Mouse (Mus musculus) spleen, embryonic (tissue): Measurements from ENCODE around the gene Phlpp1.

Source experiments
- CTCF ChIA-PET: fragments of 350-600 bp; sonication (Branson Sonifier 250); formaldehyde crosslinking; loops from one replicate; lab custom pipeline; 2022; lab: Charles Lee

Phlpp1 gene

DNA sequence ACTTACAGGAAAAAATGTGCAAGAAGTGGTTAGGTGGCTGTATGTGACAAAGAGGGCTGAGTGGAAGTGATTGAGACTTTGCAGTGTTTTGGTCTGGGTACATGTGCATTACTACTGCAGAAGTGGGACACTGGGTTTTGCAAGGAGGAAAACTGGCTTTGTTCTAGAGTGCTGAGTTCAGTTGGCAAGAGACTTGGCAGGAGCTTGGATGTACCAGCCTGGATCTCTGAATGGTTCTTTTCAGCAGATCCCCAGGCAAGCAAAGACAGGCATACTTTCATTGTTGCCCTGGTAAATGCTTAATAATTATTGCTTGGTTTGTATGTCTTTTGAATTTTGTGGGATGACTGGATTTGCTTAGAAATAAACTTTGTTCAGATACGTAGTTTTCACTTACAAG lies 69.5 kb downstream of the Phlpp1 start:
- CTCF ChIA-PET, result no interaction called here

DNA sequence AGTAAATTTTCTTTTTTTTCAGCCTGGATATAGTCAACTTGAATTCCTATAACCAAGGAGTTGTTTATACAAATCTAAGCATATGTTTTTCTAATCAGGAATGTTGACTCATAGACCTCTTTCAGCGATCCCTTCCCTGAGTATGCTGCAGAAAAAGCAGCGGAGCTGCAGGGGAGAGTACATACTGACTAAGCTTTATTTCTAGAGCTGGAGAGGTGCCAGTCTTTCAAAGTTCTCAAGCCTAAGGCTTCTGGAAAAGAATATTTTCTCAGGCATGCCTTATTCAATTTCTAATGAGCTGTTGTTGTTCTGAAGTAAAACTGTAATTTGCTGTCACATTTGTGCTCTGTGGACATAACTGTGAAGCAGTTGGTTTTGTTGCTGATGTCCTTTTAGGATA lies 70.6 kb downstream of the Phlpp1 start:
- CTCF ChIA-PET, result no interaction called here

DNA sequence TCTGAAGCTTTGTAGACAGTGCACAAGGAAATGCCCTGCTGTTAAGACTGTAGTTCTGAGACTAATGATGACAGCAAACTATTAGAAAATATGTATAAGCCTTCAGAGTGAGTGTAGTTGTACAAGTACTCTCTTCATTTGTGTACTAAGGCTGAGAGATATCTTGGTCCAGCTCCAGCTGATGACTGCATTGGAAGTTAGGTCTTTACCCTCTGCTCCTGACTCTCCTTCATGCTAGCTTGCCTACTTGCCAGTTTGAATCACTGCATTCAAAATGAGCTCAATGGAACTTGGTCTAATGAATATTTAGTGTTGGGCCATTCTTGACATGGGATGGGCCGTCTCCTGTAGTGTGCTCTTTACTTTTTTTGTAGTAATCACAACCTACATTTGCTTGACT lies 71.8 kb downstream of the Phlpp1 start:
- CTCF ChIA-PET, result no interaction called here

DNA sequence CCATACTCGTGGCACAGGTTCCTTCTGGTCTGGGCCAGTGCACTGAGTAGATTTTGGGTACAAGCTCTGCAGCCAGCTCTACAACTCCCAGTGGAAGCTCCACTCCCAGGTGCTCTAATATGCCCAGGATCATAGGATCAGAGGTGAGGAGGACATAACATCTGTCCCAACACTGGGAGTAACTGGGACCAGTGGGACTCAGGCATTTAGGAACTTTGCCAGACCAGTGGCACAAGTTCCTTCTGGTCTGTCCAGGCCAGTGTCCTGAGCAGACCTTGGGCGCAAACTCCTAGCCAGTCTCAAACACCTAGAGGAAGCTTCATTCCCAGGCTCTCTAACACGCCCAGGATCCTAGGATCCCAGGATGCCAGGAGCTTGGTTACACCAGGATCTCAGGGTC lies 72.7 kb downstream of the Phlpp1 start:
- CTCF ChIA-PET, result no interaction called here

DNA sequence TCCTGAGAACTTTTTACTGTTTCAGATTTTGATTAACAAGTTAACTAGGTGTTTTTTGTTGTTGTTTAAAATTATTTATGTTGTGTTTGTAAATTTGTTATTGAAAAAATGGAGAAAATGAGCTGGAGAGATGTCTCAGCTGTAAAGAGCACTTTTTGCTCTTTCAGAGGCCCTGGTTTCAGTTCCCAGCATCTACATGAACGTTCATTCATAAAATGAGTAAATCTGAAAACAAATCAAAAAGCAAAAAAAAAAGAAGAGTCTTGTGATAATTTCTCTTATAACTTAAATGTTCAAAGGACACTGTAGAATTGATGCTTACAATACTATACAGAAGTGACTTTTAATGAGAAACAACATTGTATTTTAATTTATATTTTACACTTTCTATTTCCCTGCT lies 82.5 kb downstream of the Phlpp1 start:
- CTCF ChIA-PET, result no interaction called here

DNA sequence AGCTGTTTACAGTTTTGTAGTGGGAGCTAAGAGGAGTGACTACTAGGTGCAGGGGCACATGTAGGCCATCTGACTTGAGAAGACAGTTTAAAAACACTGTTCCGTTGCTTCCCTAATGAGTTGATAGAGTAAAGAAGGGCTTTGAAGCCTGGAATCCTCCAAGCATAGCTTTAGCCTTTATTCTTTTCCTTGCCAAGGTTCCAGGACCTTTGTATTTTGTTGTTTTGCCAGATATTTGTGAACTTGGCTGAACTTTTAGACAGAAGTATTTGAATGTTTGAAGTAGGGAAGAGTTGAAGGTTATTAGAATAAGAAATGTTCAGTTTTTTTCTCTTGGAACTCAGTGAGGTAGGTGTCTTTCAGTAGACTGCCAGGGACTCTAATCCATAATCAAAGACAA lies 85.6 kb downstream of the Phlpp1 start:
- CTCF ChIA-PET, result no interaction called here

DNA sequence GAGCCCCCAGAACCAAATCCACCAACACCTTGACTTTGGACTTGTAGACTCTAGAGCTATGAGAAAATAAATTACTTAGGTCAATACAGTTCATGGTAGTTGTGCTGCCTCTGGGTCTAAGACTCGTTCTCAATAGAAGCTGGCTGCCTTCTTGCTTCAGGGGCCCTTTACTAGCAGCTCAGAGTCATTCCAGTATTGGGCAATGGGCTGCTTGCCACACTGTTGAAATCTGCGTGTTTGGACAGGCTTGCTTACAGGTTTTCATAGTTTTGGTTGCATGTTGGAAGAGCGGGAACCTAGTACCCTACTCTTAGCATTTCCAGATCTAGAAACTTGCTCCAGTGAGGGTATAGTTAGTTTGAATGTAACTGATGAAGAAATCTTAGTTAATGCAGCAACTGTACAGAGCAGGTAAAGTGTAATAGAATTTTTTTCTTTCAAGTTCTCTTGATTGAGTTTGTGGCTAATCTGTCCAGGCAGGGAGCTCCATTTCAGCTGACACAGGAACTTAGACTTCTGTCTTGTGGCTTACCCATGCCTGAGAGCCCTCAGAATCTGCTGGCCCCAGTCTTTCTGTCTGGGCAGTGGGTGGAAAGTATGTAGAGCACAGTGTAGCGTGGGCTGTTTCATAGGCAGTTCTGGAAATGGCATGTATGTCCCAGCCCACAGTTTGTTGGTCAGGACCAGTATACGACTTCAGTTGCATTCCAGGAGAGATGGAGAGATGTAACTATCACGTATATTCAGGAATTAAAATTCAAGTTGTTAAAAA lies 96.7 kb downstream of the Phlpp1 start:
- CTCF ChIA-PET, result interaction anchor here (0.6 kb wide), 1 partner anchor 492 kb away, joined by 3 read pairs; no protein-coding TSS in a partner anchor

DNA sequence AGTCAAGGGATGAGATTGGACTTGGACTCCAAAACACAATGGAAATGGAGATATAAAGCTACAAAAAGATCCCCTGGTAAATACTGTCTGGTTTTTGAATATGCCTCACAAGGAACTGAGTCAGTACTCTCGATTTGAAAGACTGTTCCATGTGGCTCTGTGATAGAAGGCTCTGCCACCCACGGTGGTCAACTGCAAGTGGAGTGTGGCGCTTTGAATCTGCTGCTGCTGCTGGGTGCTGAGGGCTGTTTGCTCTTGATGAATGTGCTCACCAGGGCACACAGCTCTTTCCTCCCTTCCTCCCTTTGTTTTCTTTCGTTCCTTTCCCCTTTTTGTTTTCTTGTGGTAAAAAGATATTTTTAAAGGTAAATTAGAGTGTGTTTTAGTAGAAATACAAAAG lies 97.8 kb downstream of the Phlpp1 start:
- CTCF ChIA-PET, result interaction anchor here (0.5 kb wide), 1 partner anchor 53 kb away, joined by 3 read pairs; no protein-coding TSS in a partner anchor

DNA sequence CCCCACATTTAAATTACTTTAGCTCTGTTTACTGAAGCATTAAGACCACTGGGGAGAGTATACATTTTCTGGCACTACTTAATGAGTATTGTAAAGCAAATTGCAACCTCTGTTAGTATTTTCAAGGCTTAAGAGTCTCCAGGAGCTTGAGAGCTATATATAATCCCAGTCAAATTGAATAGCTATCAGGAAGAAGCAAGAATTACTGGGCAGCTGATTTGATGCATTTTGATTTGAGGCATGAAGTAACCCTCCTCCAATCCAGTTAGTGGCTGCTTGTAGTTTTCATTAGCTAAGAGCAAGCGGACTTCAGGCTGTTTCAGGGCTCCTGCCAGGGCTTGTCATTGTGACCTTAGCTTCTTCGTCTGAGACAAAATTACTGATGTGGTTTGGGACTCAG lies 101.4 kb downstream of the Phlpp1 start:
- CTCF ChIA-PET, result no interaction called here

DNA sequence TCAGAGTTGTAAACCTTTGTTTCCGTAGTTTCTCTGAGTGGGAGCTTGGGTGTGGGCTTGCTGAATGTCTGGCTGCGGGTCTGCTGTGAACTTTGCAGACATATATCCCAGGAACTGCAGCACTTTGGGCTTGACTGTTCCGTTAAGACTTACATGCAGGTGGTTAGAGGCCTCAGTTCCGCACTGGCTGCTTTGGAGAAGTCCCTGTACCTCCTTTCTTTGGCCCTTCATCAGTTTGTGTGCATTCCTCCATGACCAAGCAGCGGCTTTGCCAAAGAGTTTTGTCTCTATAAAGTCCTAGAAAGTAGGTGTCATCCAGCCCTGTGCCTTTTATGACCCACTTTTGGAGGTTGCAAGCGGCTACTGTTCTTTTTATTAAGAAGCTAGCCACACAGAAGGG lies 102.2 kb downstream of the Phlpp1 start:
- CTCF ChIA-PET, result no interaction called here

DNA sequence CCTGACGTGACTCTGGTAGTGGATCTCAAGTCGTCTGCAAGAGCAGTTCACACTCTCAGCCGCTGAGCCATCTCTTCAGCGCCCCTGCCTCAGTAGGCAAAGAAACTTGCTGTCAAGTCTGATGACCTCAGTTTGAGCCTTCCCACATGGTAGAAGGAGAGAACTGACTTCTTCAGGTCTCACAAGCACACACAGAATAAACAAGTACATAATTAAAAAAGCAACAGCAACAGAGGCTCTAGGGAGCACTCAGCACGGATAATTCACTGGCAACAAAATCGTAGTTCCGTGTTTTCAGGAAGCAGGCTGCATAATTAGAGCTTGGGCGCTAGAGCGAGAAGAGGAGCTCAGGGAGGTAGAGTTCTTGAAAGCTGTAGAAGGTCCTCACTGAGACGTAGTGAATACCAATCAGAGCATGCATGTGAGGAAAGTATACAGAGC lies 103.0 kb downstream of the Phlpp1 start:
- CTCF ChIA-PET, result no interaction called here

DNA sequence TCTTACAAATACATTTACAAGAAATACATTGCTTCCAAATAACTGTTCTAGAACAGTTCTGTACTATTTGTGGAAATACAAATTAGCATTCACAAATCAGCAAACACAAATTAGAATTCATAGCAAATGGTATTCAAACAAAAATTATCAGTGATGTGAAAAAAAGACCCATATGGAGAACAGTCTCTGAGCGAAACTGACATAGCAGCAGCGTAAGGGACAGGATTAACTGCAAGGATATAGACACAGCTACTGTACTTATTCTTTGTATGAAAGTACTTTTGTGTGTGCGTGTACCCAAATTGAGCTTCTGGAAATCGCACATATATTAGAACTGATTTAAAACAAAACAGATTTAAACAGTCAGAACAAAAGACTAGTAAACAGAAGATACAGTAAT lies 103.6 kb downstream of the Phlpp1 start:
- CTCF ChIA-PET, result no interaction called here

DNA sequence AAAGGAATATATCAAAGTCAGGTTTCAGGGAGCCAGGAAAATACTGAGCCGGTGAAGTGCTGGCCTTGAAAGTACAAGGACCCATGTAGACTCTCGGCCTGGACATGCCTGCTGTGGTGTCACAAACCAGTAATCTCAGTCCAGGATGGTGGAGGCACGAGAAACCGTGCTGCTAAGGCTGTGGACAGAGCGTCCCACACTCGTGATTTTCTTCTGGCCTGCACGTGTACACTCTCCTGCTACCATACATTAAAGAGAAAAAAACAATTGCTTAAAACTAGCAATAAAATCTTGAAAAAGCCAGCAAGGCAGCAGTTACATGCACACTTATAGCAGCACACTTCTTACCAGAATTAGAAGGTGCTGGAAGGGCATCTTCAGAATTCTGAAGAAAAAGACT lies 104.2 kb downstream of the Phlpp1 start:
- CTCF ChIA-PET, result no interaction called here

DNA sequence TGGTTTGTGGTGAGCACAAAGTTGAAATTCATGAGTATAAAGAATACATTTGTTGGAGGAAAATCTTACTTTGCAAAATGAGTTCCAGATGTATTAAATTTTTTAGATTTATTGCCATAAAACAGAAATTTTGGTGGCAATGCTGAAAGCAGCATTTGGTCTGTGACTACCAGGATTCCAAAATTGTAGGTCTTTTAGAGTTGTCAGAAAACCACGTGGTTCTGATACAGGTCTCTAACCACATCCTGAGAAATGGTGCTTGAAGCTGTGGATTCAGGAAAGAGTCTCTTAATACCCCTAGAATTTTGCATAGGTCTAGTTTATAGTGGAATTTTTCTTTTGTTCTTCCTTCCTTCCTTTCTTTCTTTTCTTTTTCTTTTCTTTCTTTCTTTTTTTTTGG lies 105.3 kb downstream of the Phlpp1 start:
- CTCF ChIA-PET, result no interaction called here

DNA sequence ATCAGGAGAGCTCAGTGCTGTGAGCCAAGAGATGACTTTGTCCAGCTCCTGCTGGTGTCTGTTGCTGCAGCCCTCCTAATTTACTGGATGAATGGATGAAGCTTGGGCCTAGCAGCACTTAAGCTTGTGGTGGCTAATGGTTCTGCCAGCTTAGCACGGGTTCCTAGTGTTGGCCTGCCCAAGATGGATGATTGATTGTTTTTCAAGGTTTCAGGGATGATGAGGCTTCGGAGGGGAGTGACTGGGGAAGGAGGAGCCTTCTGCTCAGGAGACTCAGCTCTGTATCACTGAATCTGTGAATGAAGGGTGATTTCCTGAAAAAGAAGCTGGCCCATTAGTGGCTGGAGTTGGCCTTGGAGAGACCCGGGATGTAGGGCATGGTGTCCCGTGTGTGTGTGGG lies 105.7 kb downstream of the Phlpp1 start:
- CTCF ChIA-PET, result no interaction called here

DNA sequence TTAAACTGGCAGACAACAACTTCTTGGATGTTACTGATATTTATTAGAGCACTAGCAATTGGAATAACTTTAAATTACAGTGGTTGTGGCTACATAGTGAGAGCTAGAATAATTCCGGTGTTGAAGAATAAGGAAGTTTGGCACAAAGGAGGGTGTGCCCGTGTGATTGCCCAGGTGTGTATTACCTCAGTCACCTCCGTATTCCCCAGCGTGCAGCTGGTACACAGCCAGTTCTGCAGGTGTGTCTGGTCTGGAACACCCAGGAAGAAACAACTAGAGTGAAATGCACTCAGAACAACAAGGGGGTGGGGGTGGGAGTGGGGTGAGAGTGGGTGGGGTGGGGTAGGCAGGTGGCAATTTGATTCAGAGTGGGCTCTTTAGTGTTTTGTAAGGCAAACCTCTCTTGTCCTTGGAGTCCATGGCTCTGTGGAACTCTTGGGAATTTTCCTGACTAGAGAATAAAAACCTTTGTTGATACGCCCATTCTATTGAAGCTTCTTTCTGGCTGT lies 107.1 kb downstream of the Phlpp1 start:
- CTCF ChIA-PET, result interaction anchor here (0.7 kb wide), 1 partner anchor 72 kb away, joined by 6 read pairs; no protein-coding TSS in a partner anchor

DNA sequence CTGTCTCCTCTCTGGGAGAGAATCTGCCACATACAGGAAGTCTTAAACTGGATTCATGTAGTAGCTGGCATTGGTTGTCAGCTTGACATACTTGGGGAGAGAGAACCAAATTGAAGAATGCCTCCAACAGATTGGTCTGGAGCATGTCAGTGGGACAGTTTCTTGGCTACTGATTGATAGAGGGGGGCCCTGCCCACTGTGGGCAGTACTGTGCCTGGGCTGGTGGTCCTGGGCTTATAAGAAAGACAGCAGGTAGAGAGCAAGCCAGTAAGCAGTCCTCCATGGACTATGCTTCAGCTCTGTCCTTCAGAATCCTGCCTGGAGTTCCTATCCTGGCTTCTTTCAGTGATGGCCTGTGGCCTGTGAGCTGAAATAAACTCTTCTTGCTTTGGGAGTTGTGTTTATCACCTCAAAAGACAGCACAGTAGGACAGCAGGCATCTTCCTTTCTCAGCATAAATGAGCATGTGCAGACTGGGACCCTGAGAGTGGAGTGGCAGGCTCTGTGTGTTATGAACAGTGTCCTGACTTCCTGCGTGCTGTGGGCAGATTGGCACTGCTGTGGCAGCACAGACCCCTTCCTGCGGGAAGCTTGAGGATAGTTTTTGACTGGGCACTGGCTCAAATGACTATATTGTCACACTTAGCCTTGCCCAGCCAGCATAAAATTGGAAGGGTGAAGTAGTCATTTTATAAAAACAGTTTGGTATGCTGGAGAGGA lies 108.0 kb downstream of the Phlpp1 start:
- CTCF ChIA-PET, result interaction anchor here (0.7 kb wide), 2 partner anchors 71 to 119 kb away, joined by 5 to 6 read pairs; no protein-coding TSS in a partner anchor

DNA sequence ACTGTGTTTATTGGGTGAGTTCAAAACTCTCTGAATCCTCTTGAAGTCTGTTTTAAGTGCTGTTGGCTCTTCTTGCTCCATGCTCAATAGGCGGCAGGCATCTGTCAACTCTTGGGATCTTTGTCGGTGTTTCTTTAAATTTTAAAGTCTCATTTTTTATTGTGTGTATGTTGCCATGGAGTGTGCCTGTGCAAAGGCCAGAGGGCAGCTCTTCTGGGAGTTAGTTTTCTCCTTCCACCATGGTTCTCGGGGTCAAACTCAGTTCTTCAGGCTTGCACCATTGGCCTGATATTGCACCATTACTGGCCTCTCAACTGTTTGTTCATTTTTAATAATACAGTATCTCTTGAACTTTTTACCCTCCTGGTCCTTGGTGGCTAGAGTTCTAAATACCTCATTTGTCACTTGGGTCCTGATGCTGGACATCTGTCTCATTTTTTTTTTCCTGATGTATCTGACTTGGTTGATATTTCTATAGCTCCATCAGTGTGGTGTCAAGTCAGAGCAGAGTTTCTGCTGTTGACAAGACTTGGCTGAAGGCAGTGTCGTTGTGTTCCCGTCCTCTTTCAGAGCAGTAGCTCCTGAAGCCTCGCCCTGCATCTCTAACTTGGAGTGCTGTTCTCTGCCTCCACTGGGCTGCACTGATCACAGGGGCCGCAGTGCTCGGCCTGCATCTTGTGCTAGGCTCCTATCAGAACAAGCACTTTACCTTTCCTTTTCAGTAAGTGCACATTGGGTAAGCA lies 108.8 kb downstream of the Phlpp1 start:
- CTCF ChIA-PET, result no interaction called here

DNA sequence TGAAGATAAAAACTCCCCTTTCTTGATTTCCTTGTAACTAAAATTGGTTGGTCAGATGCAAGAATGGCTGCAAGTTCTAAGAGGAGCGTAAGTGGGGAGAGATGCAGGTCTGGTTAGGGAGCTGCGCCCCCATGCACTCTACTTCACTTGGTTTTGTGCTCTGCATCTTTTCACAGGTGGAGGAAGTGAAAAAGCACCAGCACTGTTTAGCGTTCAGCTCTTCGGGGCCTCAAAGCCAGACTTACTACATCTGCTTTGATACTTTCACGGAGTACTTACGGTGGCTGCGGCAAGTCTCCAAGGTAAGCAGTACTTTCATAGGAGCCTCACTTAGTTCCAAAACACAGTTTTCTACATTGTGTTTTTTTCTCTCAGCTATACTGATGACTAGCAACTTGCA lies 115.3 kb downstream of the Phlpp1 start:
- CTCF ChIA-PET, result interaction anchor here (0.6 kb wide), 1 partner anchor 43 kb away, joined by 5 read pairs; no protein-coding TSS in a partner anchor

DNA sequence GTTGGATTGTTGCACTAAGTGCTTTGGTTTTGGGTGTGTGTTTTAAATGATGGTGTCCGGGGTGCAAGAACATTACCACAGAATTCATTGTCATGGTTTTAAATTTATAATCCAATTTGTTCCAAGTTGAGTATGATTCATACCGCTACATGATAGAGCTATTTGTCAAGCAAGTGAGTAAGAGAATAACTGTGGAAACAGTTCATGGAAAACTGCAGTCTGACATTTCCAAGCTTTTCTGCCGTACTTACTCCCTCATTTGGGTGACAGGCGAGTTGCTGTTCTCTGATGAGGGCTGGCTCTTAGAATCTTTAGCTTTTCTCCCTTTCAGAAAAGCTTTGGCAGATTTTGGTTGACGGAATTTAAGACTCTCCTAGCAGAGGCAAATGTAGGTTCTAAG lies 117.5 kb downstream of the Phlpp1 start:
- CTCF ChIA-PET, result no interaction called here

DNA sequence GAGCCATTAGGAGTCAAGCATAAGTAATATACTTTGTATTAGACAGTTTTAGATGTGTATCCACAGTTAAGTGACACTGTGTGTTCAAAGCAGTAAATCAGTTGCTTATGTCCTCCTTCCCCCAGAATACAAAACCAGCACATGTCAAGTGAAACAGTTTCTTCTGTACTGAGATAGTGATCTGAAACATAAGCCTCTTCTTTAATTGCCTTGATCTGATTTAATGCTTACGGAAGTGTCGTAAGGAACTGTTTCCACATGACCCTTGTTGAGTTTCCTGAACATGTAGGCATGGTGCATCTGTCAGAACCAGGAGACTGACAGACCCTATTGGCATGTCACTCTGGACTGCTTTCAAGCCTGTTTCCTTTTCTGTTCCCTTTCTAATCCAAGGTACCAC lies 118.0 kb downstream of the Phlpp1 start:
- CTCF ChIA-PET, result no interaction called here
